In the genomic region with DNA sequence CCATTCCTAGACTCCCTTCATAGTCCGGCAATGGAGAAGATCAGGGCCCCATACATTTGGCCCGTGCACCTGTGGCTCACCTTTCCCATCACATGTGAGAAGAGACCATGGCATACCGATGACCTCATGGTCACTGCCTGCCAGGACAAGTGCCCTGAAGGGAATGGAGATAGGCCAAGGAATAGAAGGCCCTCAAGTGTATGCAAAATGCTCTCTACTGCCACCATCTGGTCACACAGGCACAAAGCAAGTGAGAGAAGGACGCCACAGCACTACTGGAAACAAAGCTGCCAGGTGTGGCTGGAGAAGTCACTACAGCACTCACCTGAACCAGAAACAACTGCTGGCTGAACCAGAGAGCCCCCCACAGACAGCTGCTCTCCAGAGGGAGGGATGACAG, we compare ENCODE assay signal across 8 mouse cellular contexts. TPM values are rescaled to one million over a fixed set of nuclear protein-coding genes. Genes with fewer than 3 reads are reported as not detected.
A peak's percentile ranks its signal among the peaks of the same experiment; 100 is the strongest.
DNase-seq lines count a peak whose midpoint lies in the region; ATAC-seq and TF ChIP-seq lines count a peak whose summit lies in the region.

No protein-coding gene starts in this region.

- DNase-seq in forebrain, embryonic 11.5 days (ENCODE audit: low spot score) = peak; percentile 69
- DNase-seq in urinary bladder, postnatal 25 days (ENCODE audit: low spot score) = peak; percentile 50
- no peak for DNase-seq in urinary bladder, postnatal 4 days (ENCODE audit: low spot score in 2 of 2)
- DNase-seq in gastrocnemius, adult 2 months = peak; percentile 69
- peak; percentile 65 to 67 for DNase-seq in kidney, postnatal 25 days
- peak; percentile 68 for DNase-seq in thymus, postnatal 4 days

- no peaks in the 10 kb centered on the region for H3K4me1 ChIP-seq in forebrain, embryonic 11.5 days (replicated peaks; ENCODE audit: control insufficient read depth, insufficient read depth, low read length)
- peaks cover 12% of the 10 kb centered on the region for H3K4me1 ChIP-seq in forebrain, embryonic 13.5 days
- no peaks in the 10 kb centered on the region for H3K4me1 ChIP-seq in midbrain, embryonic 12.5 days

- no peaks in the 10 kb centered on the region for H3K9me3 ChIP-seq in forebrain, embryonic 11.5 days (ENCODE audit: control insufficient read depth, low read length)
- H3K9me3 ChIP-seq in forebrain, embryonic 13.5 days (replicated peaks) = no peaks in the 10 kb centered on the region
- no peaks in the 10 kb centered on the region for H3K9me3 ChIP-seq in midbrain, embryonic 12.5 days

- intact Hi-C loops in gastrocnemius, adult 2 months (cut with DNase I) = loop anchor here (1.0 kb wide), 1 partner anchor 25 kb away; no protein-coding TSS in a partner anchor

- H3K4me2 ChIP-seq in forebrain, embryonic 11.5 days (ENCODE audit: low read depth, low read length, severe bottlenecking) = no peak overlapping the region
- H3K4me2 ChIP-seq in forebrain, embryonic 13.5 days = no peak overlapping the region
- no peak overlapping the region for H3K4me2 ChIP-seq in midbrain, embryonic 12.5 days (replicated peaks)

- H3K27ac ChIP-seq in forebrain, embryonic 11.5 days (ENCODE audit: low read depth, low read length) = no peak overlapping the region
- no peak overlapping the region for H3K27ac ChIP-seq in forebrain, embryonic 13.5 days
- peak overlapping the region; percentile 25; the same call in 1 of the 2 replicates for H3K27ac ChIP-seq in gastrocnemius, adult 2 months
- H3K27ac ChIP-seq in midbrain, embryonic 12.5 days (replicated peaks) = no peak overlapping the region

- no peak overlapping the region for H3K4me3 ChIP-seq in forebrain, embryonic 11.5 days (ENCODE audit: low read depth, low read length)
- no peak overlapping the region for H3K4me3 ChIP-seq in forebrain, embryonic 13.5 days
- no peak overlapping the region for H3K4me3 ChIP-seq in gastrocnemius, adult 2 months
- no peak overlapping the region for H3K4me3 ChIP-seq in midbrain, embryonic 12.5 days

- 58% methylated on average over 4 of the region's 4 CpGs for WGBS in forebrain, embryonic 11.5 days
- WGBS in forebrain, embryonic 13.5 days = 63% methylated on average over 4 of the region's 4 CpGs
- 59% methylated on average over 4 of the region's 4 CpGs for WGBS in midbrain, embryonic 12.5 days

- H3K9ac ChIP-seq in forebrain, embryonic 11.5 days (ENCODE audit: low read length) = no peak overlapping the region
- H3K9ac ChIP-seq in forebrain, embryonic 13.5 days = no peak overlapping the region
- no peak overlapping the region for H3K9ac ChIP-seq in midbrain, embryonic 12.5 days (replicated peaks)

- TF ChIP-seq CTCF in gastrocnemius, adult 2 months (IDR thresholded peaks at IDR 0.05) = peak; percentile 92

- no peak for ATAC-seq in forebrain, embryonic 11.5 days (replicated peaks; ENCODE audit: low FRiP score)
- ATAC-seq in forebrain, embryonic 13.5 days = no peak
- ATAC-seq in midbrain, embryonic 12.5 days (ENCODE audit: low FRiP score, low read depth) = 0 out of 2 replicates have a peak, but pooled peaks have one; percentile 24

- H3K27me3 ChIP-seq in forebrain, embryonic 11.5 days (ENCODE audit: control insufficient read depth, insufficient read depth, low read length) = no peaks in the 10 kb centered on the region
- H3K27me3 ChIP-seq in forebrain, embryonic 13.5 days = no peaks in the 10 kb centered on the region
- no peaks in the 10 kb centered on the region for H3K27me3 ChIP-seq in midbrain, embryonic 12.5 days

- H3K36me3 ChIP-seq in forebrain, embryonic 11.5 days (ENCODE audit: control insufficient read depth, insufficient read depth, low read length) = peaks cover 12% of the 10 kb centered on the region; the same call in 1 of the 2 replicates
- H3K36me3 ChIP-seq in forebrain, embryonic 13.5 days (ENCODE audit: poor library complexity, severe bottlenecking) = peaks cover 90% of the 10 kb centered on the region
- H3K36me3 ChIP-seq in midbrain, embryonic 12.5 days = peaks cover 90% of the 10 kb centered on the region

RNA-seq across cellular contexts. Expression of a gene that starts 8.4 kb away (rescaled TPM):
- polyA plus RNA-seq in forebrain, embryonic 11.5 days (2014; fragmentation: Nextera tagmentation; extraction: Ambion mirVana) = 50.0 and 51.2 TPM in 2 replicates
- 44.9 and 48.0 TPM in 2 replicates for polyA plus RNA-seq in forebrain, embryonic 13.5 days (2015; fragmentation: Nextera tagmentation; extraction: Ambion mirVana)
- 10 to 100 TPM; 13.1 to 16.5 TPM for total RNA-seq in gastrocnemius, adult 2 months (2021)
- polyA plus RNA-seq in midbrain, embryonic 12.5 days (2016; fragmentation: Nextera tagmentation; extraction: Ambion mirVana) = 54.7 and 56.8 TPM in 2 replicates

RNA-seq across cellular contexts. Expression of a gene that starts 9.4 kb away (rescaled TPM):
- polyA plus RNA-seq in forebrain, embryonic 11.5 days (2014; fragmentation: Nextera tagmentation; extraction: Ambion mirVana) = 14.3 and 15.3 TPM in 2 replicates
- polyA plus RNA-seq in forebrain, embryonic 13.5 days (2015; fragmentation: Nextera tagmentation; extraction: Ambion mirVana) = 7.4 and 7.7 TPM in 2 replicates
- 1 to 10 TPM; 1.7 to 2.0 TPM for total RNA-seq in gastrocnemius, adult 2 months (2021)
- polyA plus RNA-seq in midbrain, embryonic 12.5 days (2016; fragmentation: Nextera tagmentation; extraction: Ambion mirVana) = 14.2 and 15.9 TPM in 2 replicates

RNA-seq across cellular contexts. Expression of a gene that starts 18.4 kb away (rescaled TPM):
- polyA plus RNA-seq in forebrain, embryonic 11.5 days (2014; fragmentation: Nextera tagmentation; extraction: Ambion mirVana) = not detected in 2 replicates
- 0.20 and 0.30 TPM in 2 replicates for polyA plus RNA-seq in forebrain, embryonic 13.5 days (2015; fragmentation: Nextera tagmentation; extraction: Ambion mirVana)
- total RNA-seq in gastrocnemius, adult 2 months (2021) = not detected
- polyA plus RNA-seq in midbrain, embryonic 12.5 days (2016; fragmentation: Nextera tagmentation; extraction: Ambion mirVana) = 0.31 TPM in 1 of 2 replicates, not detected in the other

RNA-seq across cellular contexts. Expression of a gene that starts 59.5 kb away (rescaled TPM):
- 263 and 298 TPM in 2 replicates for polyA plus RNA-seq in forebrain, embryonic 11.5 days (2014; fragmentation: Nextera tagmentation; extraction: Ambion mirVana)
- 253 and 270 TPM in 2 replicates for polyA plus RNA-seq in forebrain, embryonic 13.5 days (2015; fragmentation: Nextera tagmentation; extraction: Ambion mirVana)
- total RNA-seq in gastrocnemius, adult 2 months (2021) = 1 to 10 TPM; 1.5 to 4.7 TPM
- 240 and 287 TPM in 2 replicates for polyA plus RNA-seq in midbrain, embryonic 12.5 days (2016; fragmentation: Nextera tagmentation; extraction: Ambion mirVana)

Comparison
In these comparisons a context has a peak if more than half of its experiments do, and no peak if none do; other contexts are left out.
1. DNase-seq: peak in forebrain, embryonic 11.5 days (single experiment), urinary bladder, postnatal 25 days (single experiment), gastrocnemius, adult 2 months (single experiment), kidney, postnatal 25 days (2 of 2) and thymus, postnatal 4 days (single experiment); none in urinary bladder, postnatal 4 days (0 of 2).